Mouse (Mus musculus): ENCODE measurements around the gene Slc35f6.

- TF ChIP-seq CTCF (conservative IDR thresholded peaks at IDR 0.05; ENCODE audit: low read length) (no peak), NANOG (IDR thresholded peaks at IDR 0.05; ENCODE audit: borderline replicate concordance, low read length) (no peak), POU5F1 (IDR thresholded peaks at IDR 0.05; ENCODE audit: borderline replicate concordance, low read length) (no peak)
Measured at GRCm38 (mm10) chr5:30665968-30666367, 18.2 kb downstream of the Slc35f6 start.
